Mouse (Mus musculus): ENCODE measurements at regions not wholly inside any gene's neighbourhood (a gene's known extent, or its start where the extent isn't known, plus 50 kb on each side); places are given as distances from the start of the nearest gene placed in this dataset.

DNA sequence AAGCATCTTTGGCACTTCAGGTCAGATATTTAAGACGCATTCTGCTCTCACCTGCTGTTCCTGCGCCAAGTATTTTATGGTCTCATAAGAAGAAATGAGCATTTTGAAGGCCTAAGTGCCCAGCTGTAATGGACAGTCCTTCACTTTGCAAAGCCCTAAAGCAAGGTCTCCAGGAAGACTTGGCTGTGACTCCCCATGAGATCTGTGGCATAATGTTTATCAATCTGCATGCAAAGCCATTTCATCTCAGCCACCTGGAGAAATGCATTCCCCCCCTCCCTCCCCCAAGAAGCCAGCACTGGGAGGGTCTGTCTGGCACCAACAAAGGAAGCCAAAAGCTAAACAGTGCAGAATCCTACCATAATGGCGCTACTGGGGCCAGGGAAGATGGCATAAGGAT, 437.4 kb downstream of the Slc4a3 start:
- TF ChIP-seq EP300 (IDR thresholded peaks at IDR 0.05; ENCODE audit: low read length) (no peak), USF1 (IDR thresholded peaks at IDR 0.05; ENCODE audit: low read depth, low read length) (no peak), KAT2A (IDR thresholded peaks at IDR 0.05; ENCODE audit: insufficient replicate concordance, low read length) (no peak), POLR2A (IDR thresholded peaks at IDR 0.05; ENCODE audit: low read depth, low read length) (no peak), CHD2 (IDR thresholded peaks at IDR 0.05; ENCODE audit: low read length) (no peak), ZMIZ1 (IDR thresholded peaks at IDR 0.05; ENCODE audit: low read depth, low read length) (no peak), MYC (IDR thresholded peaks at IDR 0.05; ENCODE audit: low read depth, low read length) (no peak), ELF1 (IDR thresholded peaks at IDR 0.05; ENCODE audit: low read depth, low read length) (no peak), ETS1 (conservative IDR thresholded peaks at IDR 0.05; ENCODE audit: low read depth, low read length) (no peak)
- Histone ChIP-seq H3K4me3 (replicated peaks in 1 of 3; ENCODE audit: low read depth in 2 of 3, low read length in 2 of 3, poor library complexity in 1 of 3) (no peak overlapping the region), H3K9ac (ENCODE audit: insufficient read depth, low read depth) (no peak overlapping the region), H3K27me3 (replicated peaks) (no peaks in the 10 kb centered on the region), H3K79me2 (replicated peaks; ENCODE audit: control insufficient read depth, extremely low read depth, insufficient read depth, poor library complexity, severe bottlenecking) (no peaks in the 10 kb centered on the region), H3K4me1 (ENCODE audit: control insufficient read depth in 1 of 2, insufficient read depth in 2 of 2) (no peaks in the 10 kb centered on the region), H3K36me3 (replicated peaks in 1 of 2; ENCODE audit: control insufficient read depth in 1 of 2, insufficient read depth in 1 of 2, low read length in 1 of 2) (no peaks in the 10 kb centered on the region), H3K9me3 (replicated peaks; ENCODE audit: low read length) (no peaks in the 10 kb centered on the region), H3K4me2 (ENCODE audit: insufficient read depth, low read depth, poor library complexity, severe bottlenecking) (no peak overlapping the region), H3K27ac (ENCODE audit: insufficient read depth, low read depth) (no peak overlapping the region)
- in situ Hi-C loops (cut with MboI; ENCODE audit: low pct_ligation_motif_present, low pct_unique_long_range_greater_than_20kb, low sequenced_read_pairs), result no loop called here
- DNase-seq (ENCODE audit: extremely low read depth), result no peak
- dilution Hi-C loops (cut with MboI; ENCODE audit: extremely low pct_ligation_motif_present, extremely low pct_unique_long_range_greater_than_20kb, low sequenced_read_pairs), result no loop called here

DNA sequence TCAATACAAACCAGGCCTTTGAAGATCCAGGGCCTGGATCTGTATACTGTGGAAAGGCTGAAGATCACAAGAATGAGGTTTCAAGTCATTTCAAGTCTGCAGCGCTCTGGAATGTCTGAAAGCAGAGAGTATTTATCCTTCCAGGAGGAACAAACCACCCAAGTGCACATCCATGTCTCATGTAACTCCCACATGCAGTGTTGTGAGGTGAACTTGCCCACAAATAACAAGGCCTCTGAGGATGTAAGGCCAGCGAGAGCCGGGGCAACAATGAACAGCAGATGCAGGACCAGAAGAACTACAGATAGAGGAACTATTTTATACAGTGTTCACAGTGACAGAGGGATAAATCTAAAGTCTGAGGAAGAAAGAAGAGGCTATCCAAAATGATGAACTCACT, 442.4 kb downstream of the Slc4a3 start:
- no peaks in the 10 kb centered on the region for H3K9me3 ChIP-seq (replicated peaks; ENCODE audit: low read length)
- H3K9ac ChIP-seq (ENCODE audit: insufficient read depth, low read depth), result no peak overlapping the region
- H3K4me2 ChIP-seq (ENCODE audit: insufficient read depth, low read depth, poor library complexity, severe bottlenecking), result no peak overlapping the region
- TF ChIP-seq SMC3 (IDR thresholded peaks at IDR 0.05; ENCODE audit: low read depth, low read length), result no peak
- no peak for TF ChIP-seq CHD1 (IDR thresholded peaks at IDR 0.05; ENCODE audit: low read depth, low read length)
- no peak for TF ChIP-seq MAFK (IDR thresholded peaks at IDR 0.05; ENCODE audit: insufficient replicate concordance, low read length)
- no peak for TF ChIP-seq E2F4 (IDR thresholded peaks at IDR 0.05; ENCODE audit: insufficient replicate concordance, low read depth, low read length)
- no peak for DNase-seq (ENCODE audit: extremely low read depth)
- no peaks in the 10 kb centered on the region for H3K79me2 ChIP-seq (replicated peaks; ENCODE audit: control insufficient read depth, extremely low read depth, insufficient read depth, poor library complexity, severe bottlenecking)
- H3K36me3 ChIP-seq (replicated peaks in 1 of 2; ENCODE audit: control insufficient read depth in 1 of 2, insufficient read depth in 1 of 2, low read length in 1 of 2), result no peaks in the 10 kb centered on the region
- no peak overlapping the region for H3K27ac ChIP-seq (ENCODE audit: insufficient read depth, low read depth)
- dilution Hi-C loops (cut with MboI; ENCODE audit: extremely low pct_ligation_motif_present, extremely low pct_unique_long_range_greater_than_20kb, low sequenced_read_pairs) (no loop called here), in situ Hi-C loops (cut with MboI; ENCODE audit: low pct_ligation_motif_present, low pct_unique_long_range_greater_than_20kb, low sequenced_read_pairs) (no loop called here)
- no peaks in the 10 kb centered on the region for H3K4me1 ChIP-seq (ENCODE audit: control insufficient read depth in 1 of 2, insufficient read depth in 2 of 2)
- no peak overlapping the region for H3K4me3 ChIP-seq (replicated peaks in 1 of 3; ENCODE audit: low read depth in 2 of 3, low read length in 2 of 3, poor library complexity in 1 of 3)
- H3K27me3 ChIP-seq (replicated peaks), result no peaks in the 10 kb centered on the region

DNA sequence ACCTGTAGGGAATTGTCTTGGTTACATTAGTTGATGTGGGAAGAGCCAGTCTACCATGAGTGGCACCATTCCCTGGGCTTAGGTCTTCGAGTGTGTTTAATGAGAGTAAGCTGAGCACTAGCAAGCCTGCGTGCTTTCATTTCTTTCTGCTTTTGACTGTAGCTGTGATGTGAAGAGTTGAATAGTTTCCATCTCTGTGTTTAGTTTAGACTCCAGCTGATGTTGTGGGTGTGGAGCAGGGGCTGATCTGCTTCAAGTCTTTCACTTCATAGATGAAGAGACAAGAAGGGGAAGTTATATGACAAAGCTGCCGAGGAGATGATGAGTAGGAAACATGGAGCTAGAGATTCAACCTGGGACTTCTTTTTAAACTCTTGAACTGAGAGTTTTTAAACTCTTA, 446.0 kb downstream of the Slc4a3 start:
- Histone ChIP-seq H3K4me1 (ENCODE audit: control insufficient read depth in 1 of 2, insufficient read depth in 2 of 2) (no peaks in the 10 kb centered on the region), H3K4me3 (replicated peaks in 1 of 3; ENCODE audit: low read depth in 2 of 3, low read length in 2 of 3, poor library complexity in 1 of 3) (no peak overlapping the region), H3K36me3 (replicated peaks in 1 of 2; ENCODE audit: control insufficient read depth in 1 of 2, insufficient read depth in 1 of 2, low read length in 1 of 2) (no peaks in the 10 kb centered on the region), H3K9ac (ENCODE audit: insufficient read depth, low read depth) (no peak overlapping the region), H3K27me3 (replicated peaks) (no peaks in the 10 kb centered on the region), H3K4me2 (ENCODE audit: insufficient read depth, low read depth, poor library complexity, severe bottlenecking) (no peak overlapping the region), H3K9me3 (replicated peaks; ENCODE audit: low read length) (no peaks in the 10 kb centered on the region), H3K79me2 (replicated peaks; ENCODE audit: control insufficient read depth, extremely low read depth, insufficient read depth, poor library complexity, severe bottlenecking) (no peaks in the 10 kb centered on the region), H3K27ac (ENCODE audit: insufficient read depth, low read depth) (no peak overlapping the region)
- dilution Hi-C loops (cut with MboI; ENCODE audit: extremely low pct_ligation_motif_present, extremely low pct_unique_long_range_greater_than_20kb, low sequenced_read_pairs), result no loop called here
- in situ Hi-C loops (cut with MboI; ENCODE audit: low pct_ligation_motif_present, low pct_unique_long_range_greater_than_20kb, low sequenced_read_pairs), result no loop called here
- TF ChIP-seq CHD2 (IDR thresholded peaks at IDR 0.05; ENCODE audit: low read length) (no peak), ZNF384 (IDR thresholded peaks at IDR 0.05; ENCODE audit: low read depth, low read length) (no peak), MYC (IDR thresholded peaks at IDR 0.05; ENCODE audit: low read depth, low read length) (no peak), JUN (IDR thresholded peaks at IDR 0.05; ENCODE audit: insufficient read depth, low read depth, low read length) (no peak), CHD1 (IDR thresholded peaks at IDR 0.05; ENCODE audit: low read depth, low read length) (no peak), MAZ (IDR thresholded peaks at IDR 0.05; ENCODE audit: low read depth, low read length) (no peak), TCF12 (IDR thresholded peaks at IDR 0.05; ENCODE audit: low read depth, low read length) (no peak), EP300 (IDR thresholded peaks at IDR 0.05; ENCODE audit: low read length) (no peak)
- no peak for DNase-seq (ENCODE audit: extremely low read depth)

Data from CH12.LX (cell line).